Mouse (Mus musculus) small intestine, adult 2 months (tissue): ENCODE data around the gene Zfp984.

Source experiments
- CTCF ChIP-seq: fragments of 200-500 bp; IDR thresholded peaks from 2 replicates; pipeline ENCODE4 v1.5.1; 2012; ENCODE audit warnings: low read depth, mild to moderate bottlenecking, control low read depth, inconsistent platforms, low read length, moderate library complexity, mixed read lengths; ENCODE audit not compliant: insufficient replicate concordance, insufficient read length; ENCODE audit errors: extremely low read depth
- POLR2A ChIP-seq: fragments of 200-500 bp; IDR thresholded peaks from 2 replicates; pipeline ENCODE4 v1.6.1; 2012; ENCODE audit warnings: low read depth, mild to moderate bottlenecking, control low read depth, inconsistent platforms, low read length, moderate library complexity

- no peak for TF ChIP-seq POLR2A
- TF ChIP-seq CTCF, result no peak
These were observed 14.8 kb upstream of the Zfp984 start for GRCm38 (mm10) chr4:147824389-147824788.
